Mouse (Mus musculus) intestine, postnatal 0 days (tissue): ENCODE results near the gene Sipa1l1. TPM values are rescaled to one million over a fixed set of nuclear protein-coding genes. Genes with fewer than 3 reads are reported as not detected.
A peak's percentile ranks its signal among the peaks of the same experiment; 100 is the strongest.
"Not testable (repeated sequence)": the region's sequence is repeated elsewhere in the genome, so short reads cannot be mapped to it uniquely, and the experiment has no call there.

ENCODE experiments used
- ATAC-seq: fragments of 200-750 bp; cut with Nextera tagmentation; 2 replicates; pipeline ENCODE4 v1.8.0; 2017; ENCODE audit warnings: mild to moderate bottlenecking, moderate TSS enrichment, moderate library complexity
- H3K27ac ChIP-seq: fragments of 300-500 bp; sonication (generic); 2 replicates; pipeline ENCODE4 v1.5.1; 2014; ENCODE audit warnings: mild to moderate bottlenecking, low read depth, low read length, moderate library complexity
- H3K27me3 ChIP-seq: fragments of 300-500 bp; sonication (generic); replicated peaks from 2 replicates; pipeline ENCODE4 v1.6.1; 2014; ENCODE audit warnings: low read length, mixed read lengths; ENCODE audit not compliant: control insufficient read depth, insufficient read depth
- H3K36me3 ChIP-seq: fragments of 300-500 bp; sonication (generic); 2 replicates; pipeline ENCODE4 v1.6.1; 2014; ENCODE audit warnings: mild to moderate bottlenecking, moderate library complexity; ENCODE audit not compliant: control insufficient read depth, insufficient read depth
- H3K4me1 ChIP-seq: fragments of 300-500 bp; sonication (generic); replicated peaks from 2 replicates; pipeline ENCODE4 v1.6.1; 2014; ENCODE audit warnings: antibody characterized with exemption, low read length, mixed read lengths; ENCODE audit not compliant: control insufficient read depth, insufficient read depth
- H3K4me2 ChIP-seq: fragments of 300-500 bp; sonication (generic); replicated peaks from 2 replicates; pipeline ENCODE4 v1.6.1; 2014; ENCODE audit warnings: low read depth, mild to moderate bottlenecking, moderate library complexity
- H3K4me3 ChIP-seq: fragments of 300-500 bp; sonication (generic); 2 replicates; pipeline ENCODE4 v1.5.1; 2014; ENCODE audit warnings: low read depth, low read length
- H3K9ac ChIP-seq: fragments of 300-500 bp; sonication (generic); 2 replicates; pipeline ENCODE4 v1.6.1; 2014; ENCODE audit warnings: mild to moderate bottlenecking, low read depth, low read length
- H3K9me3 ChIP-seq: fragments of 300-500 bp; sonication (generic); 2 replicates; pipeline ENCODE4 v1.6.1; 2016; ENCODE audit warnings: mixed run types; ENCODE audit not compliant: control insufficient read depth
- CTCF ChIP-seq: sonication (generic); IDR thresholded peaks from 2 replicates; pipeline ENCODE4 v1.5.1; 2016; ENCODE audit warnings: low read depth, mild to moderate bottlenecking, control low read depth, antibody characterized with exemption, moderate library complexity
- WGBS: fragments of 180-500 bp; shearing (Covaris S2); extraction: QIAGEN DNeasy Blood & Tissue Kit; methylation state at CpG from one replicate; pipeline ENCODE4 v1.1.7; 2014; 5-methylcytosine and 5-hydroxymethylcytosine counted together
- polyA plus RNA-seq: library from polyadenylated mRNA; unstranded; fragments of >200 nt; fragmentation: Nextera tagmentation; extraction: Ambion mirVana; gene quantifications from 2 replicates; pipeline ENCODE4 v1.2.1, GENCODE M21; 2015

The Sipa1l1 gene
- polyA plus RNA-seq, 1 experiment from 2014 or later = 10.2 TPM

- Histone ChIP-seq H3K9ac (no peak overlapping the region), H3K27me3 (no peaks in the 10 kb centered on the region), H3K27ac (no peak overlapping the region), H3K9me3 (no peaks in the 10 kb centered on the region), H3K4me3 (peak overlapping the region; percentile 90), H3K4me1 (peaks cover 4% of the 10 kb centered on the region; the same call in 1 of the 2 replicates), H3K36me3 (peaks cover 2% of the 10 kb centered on the region; the same call in 1 of the 2 replicates), H3K4me2 (peak overlapping the region; percentile 97)
- WGBS = 24% methylated on average over 10 of the region's 10 CpGs
- ATAC-seq = no peak
- TF ChIP-seq CTCF = peak; percentile 75
These were observed 2.5 kb downstream of the Sipa1l1 start for GRCm38 (mm10) chr12:82171591-82171990.

GRCm38 (mm10) chr12:82173623-82174022 is 4.5 kb downstream of the Sipa1l1 start:
- no peak for TF ChIP-seq CTCF
- H3K27ac ChIP-seq = no peak overlapping the region
- WGBS = 82% methylated on average over 1 of the region's 1 CpGs

GRCm38 (mm10) chr12:82175709-82176108 is 6.6 kb downstream of the Sipa1l1 start:
- Histone ChIP-seq H3K36me3 (peaks cover 4% of the 10 kb centered on the region; the same call in 1 of the 2 replicates), H3K9me3 (no peaks in the 10 kb centered on the region), H3K4me1 (peaks cover 4% of the 10 kb centered on the region; the same call in 1 of the 2 replicates), H3K4me2 (no peak overlapping the region), H3K27ac (no peak overlapping the region), H3K9ac (no peak overlapping the region), H3K27me3 (no peaks in the 10 kb centered on the region), H3K4me3 (no peak overlapping the region)
- 73% methylated on average over 3 of the region's 3 CpGs for WGBS
- TF ChIP-seq CTCF = no peak
- no peak for ATAC-seq

More at GRCm38 (mm10) chr12:82173623-82174022, 4.5 kb downstream of the Sipa1l1 start:
- 0 out of 2 replicates have a peak overlapping the region, but pooled peaks have one; percentile 17 for H3K4me2 ChIP-seq
- no peaks in the 10 kb centered on the region for H3K9me3 ChIP-seq
- H3K4me1 ChIP-seq = peaks cover 4% of the 10 kb centered on the region; the same call in 1 of the 2 replicates
- H3K9ac ChIP-seq = no peak overlapping the region
- H3K36me3 ChIP-seq = peaks cover 4% of the 10 kb centered on the region; the same call in 1 of the 2 replicates
- no peak overlapping the region for H3K4me3 ChIP-seq
- ATAC-seq = no peak
- H3K27me3 ChIP-seq = no peaks in the 10 kb centered on the region

- 89% methylated on average over 4 of the region's 4 CpGs for WGBS
- no peaks in the 10 kb centered on the region for H3K4me1 ChIP-seq
- H3K27me3 ChIP-seq = no peaks in the 10 kb centered on the region
- no peak for TF ChIP-seq CTCF
- no peak overlapping the region for H3K27ac ChIP-seq
- peaks cover 12% of the 10 kb centered on the region; the same call in 1 of the 2 replicates for H3K36me3 ChIP-seq
- no peaks in the 10 kb centered on the region for H3K9me3 ChIP-seq
- H3K9ac ChIP-seq = no peak overlapping the region
- H3K4me3 ChIP-seq = no peak overlapping the region
- H3K4me2 ChIP-seq = no peak overlapping the region
- ATAC-seq = no peak
These were observed 9.5 kb downstream of the Sipa1l1 start for GRCm38 (mm10) chr12:82178636-82179035.

- H3K4me2 ChIP-seq = no peak overlapping the region
- H3K4me1 ChIP-seq = no peaks in the 10 kb centered on the region
- no peaks in the 10 kb centered on the region for H3K27me3 ChIP-seq
- no peak overlapping the region for H3K27ac ChIP-seq
- H3K9ac ChIP-seq = no peak overlapping the region
- H3K36me3 ChIP-seq = peaks cover 12% of the 10 kb centered on the region; the same call in 1 of the 2 replicates
- no peak overlapping the region for H3K4me3 ChIP-seq
- WGBS = 85% methylated on average over 4 of the region's 4 CpGs
- H3K9me3 ChIP-seq = no peaks in the 10 kb centered on the region
- ATAC-seq = no peak
- TF ChIP-seq CTCF = no peak
These were observed 10.5 kb downstream of the Sipa1l1 start for GRCm38 (mm10) chr12:82179626-82180025.

- ATAC-seq, H3K4me3 ChIP-seq, H3K4me1 ChIP-seq, H3K27ac ChIP-seq, H3K9me3 ChIP-seq, H3K9ac ChIP-seq, H3K4me2 ChIP-seq, H3K27me3 ChIP-seq, H3K36me3 ChIP-seq: not testable (repeated sequence)
These were observed 17.0 kb downstream of the Sipa1l1 start for GRCm38 (mm10) chr12:82186156-82186555.

GRCm38 (mm10) chr12:82186740-82187139 is 17.6 kb downstream of the Sipa1l1 start:
- no peak for ATAC-seq
- no peak overlapping the region for H3K9ac ChIP-seq

More at GRCm38 (mm10) chr12:82186740-82187139, 17.6 kb downstream of the Sipa1l1 start:
- no peaks in the 10 kb centered on the region for H3K27me3 ChIP-seq
- H3K4me3 ChIP-seq = no peak overlapping the region
- no peak overlapping the region for H3K27ac ChIP-seq
- no peaks in the 10 kb centered on the region for H3K9me3 ChIP-seq
- H3K4me2 ChIP-seq = no peak overlapping the region
- 67% methylated on average over 3 of the region's 3 CpGs for WGBS
- 0 out of 2 replicates have a peak, but pooled peaks cover 7% of the 10 kb centered on the region for H3K36me3 ChIP-seq
- no peak for TF ChIP-seq CTCF
- H3K4me1 ChIP-seq = peaks cover 9% of the 10 kb centered on the region
